Mouse (Mus musculus) kidney, postnatal 25 days (tissue): Measurements from ENCODE around the gene Smg6.

Experiments used
- DNase-seq, 2 experiments: peaks; one replicate each; pipeline ENCODE4 v3.0.0; 2021; ENCODE audit warnings: mixed read lengths in 2 of 2

Smg6 gene

DNA sequence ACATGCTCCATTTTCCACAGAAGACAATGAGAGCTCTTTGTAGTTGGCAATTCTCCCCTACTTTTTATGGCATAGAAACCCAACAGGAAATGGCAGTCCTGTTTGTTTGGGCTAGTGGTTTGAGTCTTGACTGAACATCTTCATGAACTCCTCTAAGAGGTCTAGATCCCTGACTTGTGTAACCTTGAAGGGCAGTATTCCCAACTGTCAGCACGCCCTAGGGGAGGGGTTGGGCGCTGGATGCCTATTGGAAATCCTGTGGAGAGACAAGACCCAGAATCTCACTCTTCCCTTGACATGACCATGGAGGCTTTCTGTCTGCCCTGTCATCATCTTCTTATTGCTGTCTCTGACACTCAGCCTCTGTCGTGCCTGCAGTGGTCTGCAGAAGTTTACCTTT, 194.2 kb downstream of the Smg6 start:
- DNase-seq: peak in 1 of 2 experiments; percentile 40

DNA sequence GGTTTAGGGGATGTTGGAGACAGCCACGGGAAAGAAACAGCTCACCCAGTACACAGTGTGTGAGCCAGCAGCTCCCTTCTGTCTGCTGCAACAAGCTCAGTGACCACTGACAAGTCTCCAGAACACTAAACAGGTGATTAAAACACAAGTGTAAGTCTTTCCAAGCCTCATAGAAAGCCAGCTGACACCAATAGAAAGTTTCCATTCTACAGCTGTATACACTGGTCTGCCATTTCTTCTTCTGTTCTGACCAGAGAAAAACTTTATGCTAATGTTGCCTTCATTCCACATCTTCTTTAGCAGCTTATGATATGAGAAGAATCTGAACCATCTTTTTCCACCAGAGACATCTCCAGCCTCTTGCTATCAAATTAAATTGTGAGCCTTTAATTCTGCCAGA, 195.7 kb downstream of the Smg6 start:
- no peak for DNase-seq

DNA sequence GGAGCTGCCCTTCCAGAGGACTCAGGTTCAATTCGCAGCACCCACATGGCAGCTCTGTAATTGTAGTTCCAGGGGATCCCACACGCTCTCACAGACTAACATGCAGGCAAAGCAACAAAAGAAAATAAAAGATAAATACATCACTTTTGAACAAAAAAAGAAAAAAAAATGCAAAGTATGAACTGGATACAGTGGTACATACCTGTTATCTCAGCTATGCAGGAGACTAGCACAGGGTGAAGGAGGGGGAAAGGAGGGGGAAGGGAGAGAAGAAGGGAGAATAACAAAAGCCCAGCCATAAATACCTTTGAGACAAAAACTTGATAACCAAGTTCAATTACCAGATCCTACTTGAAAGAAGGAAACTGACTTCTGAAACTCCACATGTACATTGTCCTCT, 198.8 kb downstream of the Smg6 start:
- DNase-seq: no peak

GRCm38 (mm10) chr11:75126384-75126783, 200.8 kb downstream of the Smg6 start:
- no peak for DNase-seq

DNA sequence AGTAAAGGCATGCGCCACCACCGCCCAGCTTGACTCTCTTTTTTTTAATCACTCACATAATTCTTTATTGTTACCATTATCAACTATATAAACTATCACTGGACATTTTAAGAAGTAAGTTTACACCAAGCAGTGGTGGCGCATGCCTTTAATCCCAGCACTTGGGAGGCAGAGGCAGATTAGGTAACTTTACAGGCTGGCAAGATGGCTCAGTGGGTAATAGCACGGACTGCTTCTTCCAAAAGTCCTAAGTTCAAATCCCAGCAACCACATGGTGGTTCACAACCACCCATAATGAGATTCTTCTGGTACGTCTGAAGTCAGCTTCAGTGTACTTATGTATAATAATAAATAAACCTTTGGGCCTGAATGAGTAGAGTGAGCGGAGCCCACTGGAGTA, 203.9 kb downstream of the Smg6 start:
- DNase-seq: no peak

DNA sequence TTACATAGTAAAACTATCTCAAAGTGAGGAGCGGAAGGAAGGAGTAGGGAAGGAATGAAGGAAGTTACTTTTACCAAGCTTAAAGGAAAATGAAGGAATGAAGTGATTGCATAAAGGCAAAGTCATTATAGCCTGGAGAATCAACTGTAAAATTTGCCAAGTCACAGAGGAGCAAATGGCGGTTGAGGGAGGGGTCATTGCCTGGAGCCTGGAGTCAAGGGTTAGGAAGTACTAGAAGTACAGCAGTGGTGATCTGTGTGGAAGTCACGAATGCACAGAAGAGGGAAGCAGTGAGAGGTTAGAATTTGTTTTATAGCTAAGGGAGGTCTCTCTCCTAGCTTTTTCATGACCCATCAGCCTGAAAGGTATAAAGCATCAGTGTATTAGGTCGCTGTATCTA, 205.7 kb downstream of the Smg6 start:
- DNase-seq: no peak

DNA sequence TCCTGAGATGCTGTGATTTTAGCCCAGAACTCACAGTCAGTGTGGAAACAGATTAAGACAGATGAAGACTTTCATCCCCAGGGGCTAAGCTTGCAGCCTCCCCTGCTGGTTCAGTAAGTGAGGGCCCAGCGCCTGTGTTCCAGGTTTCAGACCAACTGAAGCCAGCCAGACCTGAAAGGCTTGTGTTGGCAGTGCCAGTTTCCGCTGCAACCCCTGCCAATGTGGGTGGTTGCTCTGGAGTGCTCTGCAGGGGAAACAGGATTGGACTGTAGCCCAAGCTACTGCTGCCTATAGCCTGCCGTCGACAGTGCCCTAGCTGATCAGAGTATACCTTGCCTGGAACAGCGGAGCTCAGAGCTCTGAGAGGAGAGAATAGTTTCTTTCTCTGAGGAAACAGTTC, 206.7 kb downstream of the Smg6 start:
- peak; percentile 66 to 85 for DNase-seq

DNA sequence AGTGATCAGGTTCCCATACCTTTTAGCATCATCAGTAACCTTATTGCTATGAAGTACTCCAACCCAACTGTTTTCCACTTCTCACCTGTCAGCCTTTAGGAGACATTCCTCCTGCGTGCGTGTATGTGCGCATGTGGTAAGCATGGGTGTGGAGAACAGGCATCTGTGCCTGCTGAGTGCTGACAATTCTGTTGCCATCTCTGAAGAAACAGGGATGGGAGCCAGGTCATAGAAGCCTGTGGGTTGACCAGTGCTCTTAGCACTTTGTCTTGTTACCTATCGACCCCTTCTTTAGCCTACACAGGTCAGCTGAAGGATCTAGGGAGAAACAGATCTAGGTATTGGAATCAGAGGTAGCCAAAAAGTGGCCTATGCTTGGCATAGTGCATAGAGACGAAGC, 207.8 kb downstream of the Smg6 start:
- no peak for DNase-seq

DNA sequence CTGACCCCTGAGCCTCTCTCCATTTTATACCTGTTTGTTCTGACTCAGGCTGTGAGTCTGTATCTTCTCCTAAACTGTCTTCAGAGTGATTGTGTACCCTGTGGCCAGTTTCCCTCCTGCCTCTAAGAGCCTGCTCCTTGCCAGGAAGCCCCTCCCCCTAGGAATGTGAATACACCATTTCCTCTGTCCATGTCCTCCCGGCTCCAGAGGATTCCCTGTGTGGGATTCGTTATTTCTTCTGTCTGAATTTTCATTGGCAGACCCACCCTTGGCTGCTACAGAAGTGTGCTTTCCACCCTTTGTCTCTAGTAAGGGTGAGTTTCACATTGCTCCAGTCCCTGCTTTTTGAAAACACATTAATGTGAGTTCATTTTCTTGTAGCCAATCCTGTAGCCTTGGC, 208.3 kb downstream of the Smg6 start:
- DNase-seq: peak; percentile 82 to 88

DNA sequence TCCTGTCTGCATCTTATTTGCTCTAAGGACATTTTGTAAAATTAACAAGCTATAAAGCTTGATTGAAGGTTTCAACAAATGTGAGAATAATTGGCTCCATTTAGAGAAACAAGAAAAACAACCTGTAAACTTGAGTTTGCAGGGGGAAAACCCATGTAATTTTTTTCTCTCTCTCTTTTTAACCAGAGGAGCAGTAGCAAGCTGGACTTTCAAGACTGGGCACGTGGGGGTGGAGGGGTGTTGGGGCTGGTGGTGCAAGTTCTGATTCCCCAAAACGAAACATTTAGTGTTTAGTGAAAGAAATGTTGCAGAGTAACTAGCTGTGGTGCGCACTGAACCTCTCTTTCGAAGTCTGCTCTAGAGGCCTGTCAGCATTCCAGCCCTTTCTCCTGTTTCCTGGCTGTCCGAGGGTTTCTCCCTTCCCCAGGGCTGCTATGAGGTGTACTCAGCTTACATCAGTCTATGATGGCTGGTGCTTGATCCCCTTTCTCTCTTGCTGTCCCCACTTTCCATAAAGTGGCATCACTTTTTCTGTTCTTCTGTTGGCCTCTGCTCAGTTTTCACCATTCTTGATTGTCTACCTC, 209.0 kb downstream of the Smg6 start:
- DNase-seq: peak; percentile 40 to 50

GRCm38 (mm10) chr11:75135358-75135757, 209.7 kb downstream of the Smg6 start:
- DNase-seq: peak; percentile 64 to 89

DNA sequence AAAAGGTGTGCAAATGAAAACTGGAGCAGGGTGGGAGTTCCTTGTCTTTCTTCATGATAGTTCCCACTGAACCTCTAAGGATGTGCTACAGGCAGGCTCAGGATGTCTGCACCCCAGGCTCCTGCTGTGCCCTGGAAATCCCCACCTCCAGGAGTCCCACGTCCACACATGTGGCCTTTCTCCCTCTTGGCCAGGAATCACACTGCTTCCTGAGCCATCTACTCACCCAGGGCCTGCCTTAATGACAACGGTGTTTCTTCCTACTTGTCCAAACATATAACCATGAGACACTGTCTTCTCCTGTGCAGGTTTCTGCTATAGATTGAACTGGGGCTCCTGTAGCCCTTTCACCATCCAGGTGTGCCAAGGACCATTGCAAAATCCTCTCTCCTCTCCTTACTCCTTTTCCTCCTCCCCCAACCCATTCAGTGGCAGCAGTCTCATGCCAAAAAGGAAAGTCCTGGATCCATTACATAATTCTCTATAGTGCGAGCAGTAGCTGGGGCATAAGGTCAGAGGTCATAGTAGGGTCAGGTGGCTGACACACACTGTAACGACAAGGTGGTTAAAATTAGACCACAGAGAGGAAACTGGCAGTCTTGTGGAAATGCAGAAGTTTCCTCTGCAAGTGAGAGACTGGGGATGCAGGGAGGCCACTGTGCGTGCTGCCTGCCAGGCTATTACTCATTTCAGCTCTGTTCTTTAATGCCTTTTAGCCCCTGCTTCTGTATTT, 211.2 kb downstream of the Smg6 start:
- DNase-seq: peak; percentile 79 to 90

DNA sequence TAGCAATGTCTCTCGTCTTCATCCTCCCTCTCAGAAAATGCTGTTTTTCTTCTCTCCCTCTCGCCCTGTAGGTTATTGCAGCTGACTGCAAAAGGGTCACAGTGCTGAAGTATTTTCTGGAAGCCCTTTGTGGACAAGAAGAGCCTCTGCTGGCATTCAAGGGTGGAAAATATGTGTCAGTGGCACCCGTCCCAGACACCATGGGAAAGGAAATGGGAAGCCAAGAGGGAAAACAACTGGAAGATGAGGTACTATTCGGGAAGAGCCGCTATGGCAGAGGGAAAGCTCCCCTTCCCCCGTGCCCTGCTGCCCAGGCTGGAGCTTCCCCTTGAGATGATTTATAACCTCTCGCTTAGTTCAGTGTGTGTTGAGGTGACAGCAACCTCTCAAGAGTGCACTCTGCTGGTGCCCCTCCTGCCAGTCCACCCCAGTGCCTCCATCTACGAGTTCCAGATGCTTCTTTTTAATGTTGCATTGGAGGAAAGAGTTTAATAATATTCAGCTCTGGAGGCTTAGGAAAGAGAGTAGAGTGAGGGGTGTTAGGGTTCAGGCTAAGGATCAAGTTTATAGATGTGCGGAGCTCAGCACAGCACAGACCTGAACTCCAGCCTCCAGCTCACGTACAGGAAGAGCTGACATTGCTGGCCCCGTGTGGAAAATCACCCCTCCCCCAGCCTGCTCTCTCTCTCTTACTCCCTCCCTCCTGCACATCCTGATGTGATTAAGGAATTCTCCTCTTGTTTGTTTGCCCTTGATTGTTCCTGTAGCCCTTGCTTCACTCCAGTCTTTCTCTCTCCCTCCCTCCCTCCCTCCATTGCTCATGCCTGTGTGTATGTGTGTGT, 213.7 kb downstream of the Smg6 start:
- DNase-seq: peak; percentile 71 to 81

- DNase-seq: peak in 1 of 2 experiments; percentile 66
These were observed 214.8 kb downstream of the Smg6 start for GRCm38 (mm10) chr11:75140431-75140830.

DNA sequence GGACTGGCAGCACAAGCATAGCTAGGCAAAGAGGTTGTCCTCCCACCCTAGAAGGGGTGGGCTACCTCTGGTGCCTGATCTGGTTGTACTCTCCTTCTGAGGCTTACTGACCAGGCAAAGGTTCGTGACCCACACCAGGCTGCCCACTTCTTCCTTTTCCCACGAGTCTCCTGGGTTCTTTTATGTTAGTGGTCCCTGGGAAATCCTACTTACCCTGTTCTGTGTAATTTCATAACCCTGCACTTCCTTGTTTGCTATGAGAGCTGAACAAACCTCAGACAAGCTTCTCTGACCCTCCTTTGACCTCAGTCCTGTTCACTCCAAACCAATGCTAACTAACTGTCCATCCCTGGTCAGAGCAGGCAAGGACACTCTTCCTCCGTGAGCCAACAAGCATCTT, 215.4 kb downstream of the Smg6 start:
- no peak for DNase-seq

DNA sequence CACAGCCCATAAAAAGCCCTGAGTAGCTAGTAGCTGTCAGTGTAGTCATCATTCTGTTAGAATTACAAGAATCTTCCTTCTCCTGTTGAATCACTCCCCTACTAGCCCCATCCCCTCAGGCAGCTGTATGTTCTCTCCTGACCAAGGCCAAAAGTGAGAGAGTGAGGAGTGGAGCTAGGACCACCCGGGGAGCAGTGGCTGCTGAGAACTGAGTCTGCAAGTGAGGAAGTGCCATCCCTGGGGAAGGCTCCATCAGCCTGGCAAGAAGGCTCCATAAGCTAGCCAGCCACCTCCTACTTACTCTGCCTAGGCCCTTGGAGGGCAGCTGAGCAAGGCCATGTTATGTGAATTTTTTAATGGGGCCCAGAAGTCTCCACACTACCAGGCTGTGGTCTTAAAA, 216.3 kb downstream of the Smg6 start:
- no peak for DNase-seq

- no peak for DNase-seq
These were observed 217.1 kb downstream of the Smg6 start for GRCm38 (mm10) chr11:75142749-75143148.

- DNase-seq: no peak
These were observed 220.2 kb downstream of the Smg6 start for GRCm38 (mm10) chr11:75145841-75146240.

GRCm38 (mm10) chr11:75147106-75147845, 221.7 kb downstream of the Smg6 start:
- DNase-seq: peak; percentile 52 to 67

GRCm38 (mm10) chr11:75147846-75148168, 222.2 kb downstream of the Smg6 start:
- peak in 1 of 2 experiments; percentile 71 for DNase-seq

DNA sequence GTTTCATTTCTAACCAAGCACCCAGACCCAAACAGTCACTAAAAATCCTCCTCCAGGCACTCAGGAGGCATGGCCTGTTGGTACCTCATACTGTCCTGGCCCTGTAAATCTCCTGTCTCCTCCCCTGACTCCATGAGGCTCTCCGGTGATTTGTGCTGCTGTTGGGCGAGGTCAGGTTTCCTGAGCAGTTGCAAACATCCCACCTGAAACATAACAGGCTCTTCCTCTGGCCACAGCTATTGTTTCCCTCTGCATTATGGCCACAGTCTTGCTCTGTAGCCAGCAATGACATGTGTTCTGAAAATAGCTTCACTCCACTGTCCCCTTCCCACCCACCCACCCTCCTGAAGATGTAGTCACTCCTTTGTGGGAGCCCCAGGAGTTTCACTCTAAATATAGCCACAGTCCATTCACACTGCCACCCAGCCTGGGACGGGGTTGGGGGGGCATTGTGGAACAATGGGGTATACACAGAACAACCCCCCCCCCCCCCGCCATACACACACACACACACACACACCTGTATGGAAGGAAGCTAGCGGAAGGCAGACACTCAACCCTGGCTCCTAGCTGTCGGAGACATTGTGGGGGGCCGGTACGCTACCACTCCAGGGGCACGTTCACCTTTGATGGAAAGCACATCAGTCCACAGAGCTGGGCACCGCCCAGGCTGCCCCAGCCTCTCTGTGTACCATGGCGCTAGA, 222.9 kb downstream of the Smg6 start:
- peak in 1 of 2 experiments; percentile 48 for DNase-seq

GRCm38 (mm10) chr11:75150346-75150745, 224.7 kb downstream of the Smg6 start:
- no peak for DNase-seq
